Mouse (Mus musculus) adrenal gland, adult 2 months (tissue): ENCODE data around the gene Ncoa7. TPM values are rescaled to one million over a fixed set of nuclear protein-coding genes. Genes with fewer than 3 reads are reported as not detected.
"Not testable (repeated sequence)": the region's sequence is repeated elsewhere in the genome, so short reads cannot be mapped to it uniquely, and the experiment has no call there.

Source experiments
- DNase-seq: peaks from one replicate; pipeline ENCODE4 v3.0.0; 2021
- polyA plus RNA-seq: library from polyadenylated mRNA; depleted of rRNA; stranded (reverse); fragments of >200 nt; gene quantifications from 2 replicates; pipeline ENCODE4 v1.2.3, GENCODE M21; 2012
- total RNA-seq, 2 experiments: library from RNA; stranded (reverse); gene quantifications; 2 replicates each; pipeline ENCODE4 v1.2.3; 2021

Gene Ncoa7
- total and polyA plus RNA-seq, 3 experiments, result 11.2 to 34.1 (median 32.6) TPM

- no peak for DNase-seq
Measured at GRCm38 (mm10) chr10:30674825-30675224, 128.3 kb downstream of the Ncoa7 start.

- no peak for DNase-seq
Measured at GRCm38 (mm10) chr10:30666580-30666979, 136.5 kb downstream of the Ncoa7 start.

- DNase-seq, result no peak
Measured at GRCm38 (mm10) chr10:30660564-30661328, 142.4 kb downstream of the Ncoa7 start.

GRCm38 (mm10) chr10:30655655-30656054, 147.5 kb downstream of the Ncoa7 start:
- DNase-seq, result no peak

GRCm38 (mm10) chr10:30647681-30648080, 155.4 kb downstream of the Ncoa7 start:
- no peak for DNase-seq

- no peak for DNase-seq
Measured at GRCm38 (mm10) chr10:30638216-30638615, 164.9 kb downstream of the Ncoa7 start.

- DNase-seq, result not testable (repeated sequence)
Measured at GRCm38 (mm10) chr10:30636474-30637154, 166.5 kb downstream of the Ncoa7 start.

GRCm38 (mm10) chr10:30632718-30633117, 170.4 kb downstream of the Ncoa7 start:
- no peak for DNase-seq

- no peak for DNase-seq
Measured at GRCm38 (mm10) chr10:30629977-30630376, 173.1 kb downstream of the Ncoa7 start.

GRCm38 (mm10) chr10:30629513-30629912, 173.6 kb downstream of the Ncoa7 start, which contains the start of gene Hint3:
Gene Hint3 (minus strand): TSS chr10:30629632.
- no peak for DNase-seq

GRCm38 (mm10) chr10:30628444-30628843, 174.7 kb downstream of the Ncoa7 start:
- not testable (repeated sequence) for DNase-seq

- peak; percentile 8 for DNase-seq
Measured at GRCm38 (mm10) chr10:30627548-30627947, 175.6 kb downstream of the Ncoa7 start.

- no peak for DNase-seq
Measured at GRCm38 (mm10) chr10:30624161-30625019, 178.7 kb downstream of the Ncoa7 start.

GRCm38 (mm10) chr10:30622928-30623327, 180.2 kb downstream of the Ncoa7 start:
- DNase-seq, result no peak

GRCm38 (mm10) chr10:30618918-30619210, 184.3 kb downstream of the Ncoa7 start:
- DNase-seq, result no peak

- peak; percentile 99 for DNase-seq
Measured at GRCm38 (mm10) chr10:30618091-30618917, 184.8 kb downstream of the Ncoa7 start.

GRCm38 (mm10) chr10:30613039-30613438, 190.1 kb downstream of the Ncoa7 start:
- DNase-seq, result no peak

GRCm38 (mm10) chr10:30609614-30610013, 193.5 kb downstream of the Ncoa7 start:
- no peak for DNase-seq

GRCm38 (mm10) chr10:30608109-30608508, 195.0 kb downstream of the Ncoa7 start:
- DNase-seq, result no peak

- DNase-seq, result peak; percentile 95
Measured at GRCm38 (mm10) chr10:30600542-30600966, 202.6 kb downstream of the Ncoa7 start, which contains the start of gene Trmt11. Gene Trmt11 (minus strand): TSS chr10:30600749.

GRCm38 (mm10) chr10:30600094-30600534, 203.0 kb downstream of the Ncoa7 start:
- no peak for DNase-seq
